ENCODE assay signal across 8 mouse cellular contexts in the genomic region with DNA sequence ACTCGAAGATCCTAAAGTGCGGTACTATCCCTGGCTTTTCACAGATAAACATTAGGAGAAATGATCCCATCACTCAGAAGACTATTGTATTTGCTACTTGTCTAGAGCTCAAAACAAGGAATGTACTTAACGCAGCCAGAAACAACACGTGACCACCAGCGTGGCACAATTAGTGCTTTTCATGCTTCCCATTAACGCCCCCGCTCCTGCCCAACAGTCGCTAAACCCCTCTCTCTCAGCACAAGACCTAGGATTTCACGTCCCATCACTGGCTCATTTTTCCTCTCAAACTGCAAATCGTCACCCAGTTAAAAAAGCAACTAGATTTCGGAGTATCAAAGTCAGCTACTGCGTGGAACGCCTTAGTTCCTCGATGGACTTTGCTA. TPM values are rescaled to one million over a fixed set of nuclear protein-coding genes. Genes with fewer than 3 reads are reported as not detected.
DNase-seq lines count a peak whose midpoint lies in the region; ATAC-seq lines count a peak whose summit lies in the region.

No protein-coding gene starts in this region.

- peak overlapping the region; percentile 70 for H3K4me2 ChIP-seq in kidney, embryonic 14.5 days (replicated peaks; ENCODE audit: low read depth, low read length)
- H3K4me2 ChIP-seq in limb, embryonic 15.5 days, result peak overlapping the region; percentile 63
- peak overlapping the region; percentile 64 for H3K4me2 ChIP-seq in midbrain, embryonic 16.5 days (ENCODE audit: low read length)

- 12% methylated on average over 14 of the region's 14 CpGs for WGBS in embryonic facial prominence, embryonic 10.5 days
- WGBS in heart, embryonic 10.5 days, result 15% methylated on average over 14 of the region's 14 CpGs
- WGBS in kidney, embryonic 14.5 days, result 19% methylated on average over 14 of the region's 14 CpGs
- 13% methylated on average over 14 of the region's 14 CpGs for WGBS in limb, embryonic 15.5 days
- WGBS in midbrain, embryonic 16.5 days, result 8% methylated on average over 14 of the region's 14 CpGs

- H3K4me3 ChIP-seq in embryonic facial prominence, embryonic 10.5 days, result peak overlapping the region; percentile 83
- H3K4me3 ChIP-seq in heart, embryonic 10.5 days, result peak overlapping the region; percentile 84
- peak overlapping the region; percentile 80 for H3K4me3 ChIP-seq in kidney, embryonic 14.5 days (ENCODE audit: low read length)
- H3K4me3 ChIP-seq in limb, embryonic 15.5 days, result peak overlapping the region; percentile 82
- peak overlapping the region; percentile 77 for H3K4me3 ChIP-seq in midbrain, embryonic 16.5 days (ENCODE audit: low read depth, low read length)

- H3K4me1 ChIP-seq in embryonic facial prominence, embryonic 10.5 days, result peaks cover 25% of the 10 kb centered on the region
- peaks cover 40% of the 10 kb centered on the region for H3K4me1 ChIP-seq in heart, embryonic 10.5 days
- peaks cover 16% of the 10 kb centered on the region for H3K4me1 ChIP-seq in kidney, embryonic 14.5 days (ENCODE audit: control insufficient read depth, insufficient read depth, low read length)
- peaks cover 19% of the 10 kb centered on the region for H3K4me1 ChIP-seq in limb, embryonic 15.5 days
- H3K4me1 ChIP-seq in midbrain, embryonic 16.5 days (ENCODE audit: control insufficient read depth, insufficient read depth, low read length), result peaks cover 10% of the 10 kb centered on the region

- DNase-seq in heart, adult 11 months, result peak; percentile 94
- no peak for DNase-seq in heart, postnatal 25 days (ENCODE audit: low spot score)
- no peak for DNase-seq in embryonic facial prominence, embryonic 10.5 days (ENCODE audit: low spot score)
- no peak for DNase-seq in heart, embryonic 10.5 days (ENCODE audit: low spot score)
- DNase-seq in urinary bladder, postnatal 10 days (ENCODE audit: low spot score), result no peak

- intact Hi-C loops in heart, postnatal 25 days (cut with DNase I), result no loop called here

- H3K9me3 ChIP-seq in embryonic facial prominence, embryonic 10.5 days, result no peaks in the 10 kb centered on the region
- no peaks in the 10 kb centered on the region for H3K9me3 ChIP-seq in heart, embryonic 10.5 days
- no peaks in the 10 kb centered on the region for H3K9me3 ChIP-seq in kidney, embryonic 14.5 days (ENCODE audit: control insufficient read depth, low read length)
- H3K9me3 ChIP-seq in limb, embryonic 15.5 days, result no peaks in the 10 kb centered on the region
- no peaks in the 10 kb centered on the region for H3K9me3 ChIP-seq in midbrain, embryonic 16.5 days (replicated peaks; ENCODE audit: control insufficient read depth, low read length, poor library complexity, severe bottlenecking)

- no peaks in the 10 kb centered on the region for H3K36me3 ChIP-seq in embryonic facial prominence, embryonic 10.5 days (replicated peaks)
- no peaks in the 10 kb centered on the region for H3K36me3 ChIP-seq in heart, embryonic 10.5 days
- H3K36me3 ChIP-seq in kidney, embryonic 14.5 days (ENCODE audit: control insufficient read depth, insufficient read depth, low read length), result no peaks in the 10 kb centered on the region
- H3K36me3 ChIP-seq in limb, embryonic 15.5 days, result no peaks in the 10 kb centered on the region
- no peaks in the 10 kb centered on the region for H3K36me3 ChIP-seq in midbrain, embryonic 16.5 days (ENCODE audit: control insufficient read depth, insufficient read depth, low read length)

- H3K9ac ChIP-seq in kidney, embryonic 14.5 days (ENCODE audit: low read depth, low read length), result peak overlapping the region; percentile 88
- H3K9ac ChIP-seq in limb, embryonic 15.5 days, result peak overlapping the region; percentile 77
- H3K9ac ChIP-seq in midbrain, embryonic 16.5 days (ENCODE audit: low read depth, low read length), result peak overlapping the region; percentile 90

- ATAC-seq in kidney, embryonic 14.5 days (ENCODE audit: low FRiP score, low TSS enrichment), result no peak
- ATAC-seq in limb, embryonic 15.5 days (ENCODE audit: insufficient number of reproducible peaks, low FRiP score, low TSS enrichment, low read depth), result no peak
- peak; percentile 34 for ATAC-seq in midbrain, embryonic 16.5 days

- no peaks in the 10 kb centered on the region for H3K27me3 ChIP-seq in embryonic facial prominence, embryonic 10.5 days (replicated peaks; ENCODE audit: low read depth, poor library complexity, severe bottlenecking)
- no peaks in the 10 kb centered on the region for H3K27me3 ChIP-seq in heart, embryonic 10.5 days (ENCODE audit: insufficient read depth, poor library complexity, severe bottlenecking)
- no peaks in the 10 kb centered on the region for H3K27me3 ChIP-seq in kidney, embryonic 14.5 days (ENCODE audit: control insufficient read depth, insufficient read depth, low read length)
- no peaks in the 10 kb centered on the region for H3K27me3 ChIP-seq in limb, embryonic 15.5 days
- H3K27me3 ChIP-seq in midbrain, embryonic 16.5 days (ENCODE audit: control insufficient read depth, insufficient read depth, low read depth, low read length), result no peaks in the 10 kb centered on the region

- peak overlapping the region; percentile 92 for H3K27ac ChIP-seq in embryonic facial prominence, embryonic 10.5 days (replicated peaks)
- peak overlapping the region; percentile 97 for H3K27ac ChIP-seq in heart, embryonic 10.5 days
- no peak overlapping the region for H3K27ac ChIP-seq in kidney, embryonic 14.5 days (ENCODE audit: low read depth, low read length)
- peak overlapping the region; percentile 92 for H3K27ac ChIP-seq in limb, embryonic 15.5 days
- peak overlapping the region; percentile 87 for H3K27ac ChIP-seq in midbrain, embryonic 16.5 days (ENCODE audit: low read length)

RNA-seq across cellular contexts. Expression of gene Med21, which starts 8.7 kb away (rescaled TPM):
- 10 to 100 TPM; 46.8 to 52.4 TPM for total RNA-seq in heart, postnatal 25 days (2021)
- 122 and 127 TPM in 2 replicates for polyA plus RNA-seq in embryonic facial prominence, embryonic 10.5 days (2016; fragmentation: Nextera tagmentation; extraction: Ambion mirVana)
- polyA plus RNA-seq in heart, embryonic 10.5 days (2016; fragmentation: Nextera tagmentation; extraction: Ambion mirVana), result 123 and 129 TPM in 2 replicates
- 143 and 185 TPM in 2 replicates for polyA plus RNA-seq in kidney, embryonic 14.5 days (2014; fragmentation: Nextera tagmentation; extraction: Ambion mirVana)
- polyA plus RNA-seq in limb, embryonic 15.5 days (2015; fragmentation: Nextera tagmentation; extraction: Ambion mirVana), result 132 and 142 TPM in 2 replicates
- 105 and 108 TPM in 2 replicates for polyA plus RNA-seq in midbrain, embryonic 16.5 days (2015; fragmentation: Nextera tagmentation; extraction: Ambion mirVana)

RNA-seq across cellular contexts. Expression of gene Tm7sf3, which starts 9.0 kb away (rescaled TPM):
- 10 to 100 TPM; 14.8 to 16.2 TPM for total RNA-seq in heart, postnatal 25 days (2021)
- polyA plus RNA-seq in embryonic facial prominence, embryonic 10.5 days (2016; fragmentation: Nextera tagmentation; extraction: Ambion mirVana), result 26.7 and 27.5 TPM in 2 replicates
- 38.3 and 46.9 TPM in 2 replicates for polyA plus RNA-seq in heart, embryonic 10.5 days (2016; fragmentation: Nextera tagmentation; extraction: Ambion mirVana)
- 20.3 and 37.4 TPM in 2 replicates for polyA plus RNA-seq in kidney, embryonic 14.5 days (2014; fragmentation: Nextera tagmentation; extraction: Ambion mirVana)
- 48.2 and 52.1 TPM in 2 replicates for polyA plus RNA-seq in limb, embryonic 15.5 days (2015; fragmentation: Nextera tagmentation; extraction: Ambion mirVana)
- 31.7 and 32.7 TPM in 2 replicates for polyA plus RNA-seq in midbrain, embryonic 16.5 days (2015; fragmentation: Nextera tagmentation; extraction: Ambion mirVana)

RNA-seq across cellular contexts. Expression of gene Ints13, which starts 56.0 kb away (rescaled TPM):
- 10 to 100 TPM; 20.7 to 21.3 TPM for total RNA-seq in heart, postnatal 25 days (2021)
- polyA plus RNA-seq in embryonic facial prominence, embryonic 10.5 days (2016; fragmentation: Nextera tagmentation; extraction: Ambion mirVana), result 89.0 and 91.5 TPM in 2 replicates
- 54.5 and 63.1 TPM in 2 replicates for polyA plus RNA-seq in heart, embryonic 10.5 days (2016; fragmentation: Nextera tagmentation; extraction: Ambion mirVana)
- 58.3 and 73.9 TPM in 2 replicates for polyA plus RNA-seq in kidney, embryonic 14.5 days (2014; fragmentation: Nextera tagmentation; extraction: Ambion mirVana)
- polyA plus RNA-seq in limb, embryonic 15.5 days (2015; fragmentation: Nextera tagmentation; extraction: Ambion mirVana), result 54.2 and 62.9 TPM in 2 replicates
- 40.3 and 53.9 TPM in 2 replicates for polyA plus RNA-seq in midbrain, embryonic 16.5 days (2015; fragmentation: Nextera tagmentation; extraction: Ambion mirVana)

RNA-seq across cellular contexts. Expression of gene Fgfr1op2, which starts 56.6 kb away (rescaled TPM):
- 10 to 100 TPM; 65.2 to 67.2 TPM for total RNA-seq in heart, postnatal 25 days (2021)
- polyA plus RNA-seq in embryonic facial prominence, embryonic 10.5 days (2016; fragmentation: Nextera tagmentation; extraction: Ambion mirVana), result 80.9 and 86.5 TPM in 2 replicates
- polyA plus RNA-seq in heart, embryonic 10.5 days (2016; fragmentation: Nextera tagmentation; extraction: Ambion mirVana), result 85.1 and 91.3 TPM in 2 replicates
- polyA plus RNA-seq in kidney, embryonic 14.5 days (2014; fragmentation: Nextera tagmentation; extraction: Ambion mirVana), result 83.1 and 100 TPM in 2 replicates
- 98.3 and 99.6 TPM in 2 replicates for polyA plus RNA-seq in limb, embryonic 15.5 days (2015; fragmentation: Nextera tagmentation; extraction: Ambion mirVana)
- 37.9 and 39.6 TPM in 2 replicates for polyA plus RNA-seq in midbrain, embryonic 16.5 days (2015; fragmentation: Nextera tagmentation; extraction: Ambion mirVana)
